Mouse (Mus musculus): ENCODE results near the gene Irf2bpl. TPM values are rescaled to one million over a fixed set of nuclear protein-coding genes. Genes with fewer than 3 reads are reported as not detected.

Gene Irf2bpl
- polyA plus RNA-seq, 1 experiment: 0.04 TPM

DNA sequence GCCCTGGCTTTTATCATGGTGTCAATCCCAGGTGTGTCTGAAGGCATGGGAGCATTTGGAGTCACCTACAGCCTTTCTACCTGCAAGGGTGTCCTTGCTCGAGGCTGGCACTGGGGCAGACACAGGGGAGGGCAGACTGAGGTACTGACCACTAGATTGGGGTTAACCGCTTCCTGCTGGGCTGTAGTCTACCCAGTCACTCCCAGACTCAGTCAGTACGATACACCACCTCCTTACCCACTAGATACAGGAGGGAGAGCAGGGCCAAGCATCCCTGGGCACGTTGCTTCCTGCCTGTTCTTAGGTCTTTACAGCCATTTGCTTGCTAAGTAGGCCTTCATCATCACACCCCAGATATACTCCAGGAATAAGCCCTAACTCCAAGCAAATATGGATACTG, 44.1 kb downstream of the Irf2bpl start:
- Histone ChIP-seq H3K9me3 (ENCODE audit: control insufficient read depth, low read length) (no peaks in the 10 kb centered on the region), H3K36me3 (ENCODE audit: control insufficient read depth) (no peaks in the 10 kb centered on the region), H3K4me3 (replicated peaks) (no peak overlapping the region), H3K27me3 (ENCODE audit: control insufficient read depth) (no peaks in the 10 kb centered on the region), H3K4me1 (ENCODE audit: control insufficient read depth) (peaks cover 17% of the 10 kb centered on the region)
- TF ChIP-seq TAL1 (IDR thresholded peaks at IDR 0.05; ENCODE audit: low read length) (no peak), GATA1 (IDR thresholded peaks at IDR 0.05; ENCODE audit: low read length) (no peak)

DNA sequence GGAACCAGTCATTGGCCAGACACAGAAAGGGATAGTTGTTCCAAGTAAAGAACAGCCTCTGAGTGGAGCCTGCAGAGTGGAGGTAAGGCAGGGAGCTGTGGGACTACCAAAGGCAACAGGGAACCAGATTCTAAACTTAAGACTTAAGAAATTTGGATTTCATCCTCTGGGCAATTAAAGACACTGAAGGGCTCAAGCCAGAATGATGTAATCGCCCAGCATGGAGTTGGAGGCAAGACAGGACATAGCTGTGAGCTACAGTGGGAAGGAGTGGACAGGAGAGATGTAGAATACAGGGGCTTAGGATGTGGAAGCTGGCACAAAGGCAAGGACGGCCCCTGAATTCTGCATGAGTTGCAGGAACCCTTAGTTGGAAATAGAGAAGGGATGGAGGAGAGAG, 46.4 kb downstream of the Irf2bpl start:
- no peaks in the 10 kb centered on the region for H3K27me3 ChIP-seq (ENCODE audit: control insufficient read depth)
- peaks cover 36% of the 10 kb centered on the region for H3K4me1 ChIP-seq (ENCODE audit: control insufficient read depth)
- H3K36me3 ChIP-seq (ENCODE audit: control insufficient read depth): no peaks in the 10 kb centered on the region
- H3K4me3 ChIP-seq (replicated peaks): no peak overlapping the region
- no peaks in the 10 kb centered on the region for H3K9me3 ChIP-seq (ENCODE audit: control insufficient read depth, low read length)
- no peak for TF ChIP-seq GATA1 (IDR thresholded peaks at IDR 0.05; ENCODE audit: low read length)
- TF ChIP-seq TAL1 (IDR thresholded peaks at IDR 0.05; ENCODE audit: low read length): no peak

- no peaks in the 10 kb centered on the region for H3K9me3 ChIP-seq (ENCODE audit: control insufficient read depth, low read length)
- H3K36me3 ChIP-seq (ENCODE audit: control insufficient read depth): no peaks in the 10 kb centered on the region
- no peak for TF ChIP-seq GATA1 (IDR thresholded peaks at IDR 0.05; ENCODE audit: low read length)
- no peak for TF ChIP-seq TAL1 (IDR thresholded peaks at IDR 0.05; ENCODE audit: low read length)
- H3K4me1 ChIP-seq (ENCODE audit: control insufficient read depth): peaks cover 53% of the 10 kb centered on the region
- peak overlapping the region; percentile 63 for H3K4me3 ChIP-seq (replicated peaks)
- peaks cover 3% of the 10 kb centered on the region; the same call in 1 of the 2 replicates for H3K27me3 ChIP-seq (ENCODE audit: control insufficient read depth)
Observed at GRCm38 (mm10) chr12:86836431-86837047, 48.1 kb downstream of the Irf2bpl start.

DNA sequence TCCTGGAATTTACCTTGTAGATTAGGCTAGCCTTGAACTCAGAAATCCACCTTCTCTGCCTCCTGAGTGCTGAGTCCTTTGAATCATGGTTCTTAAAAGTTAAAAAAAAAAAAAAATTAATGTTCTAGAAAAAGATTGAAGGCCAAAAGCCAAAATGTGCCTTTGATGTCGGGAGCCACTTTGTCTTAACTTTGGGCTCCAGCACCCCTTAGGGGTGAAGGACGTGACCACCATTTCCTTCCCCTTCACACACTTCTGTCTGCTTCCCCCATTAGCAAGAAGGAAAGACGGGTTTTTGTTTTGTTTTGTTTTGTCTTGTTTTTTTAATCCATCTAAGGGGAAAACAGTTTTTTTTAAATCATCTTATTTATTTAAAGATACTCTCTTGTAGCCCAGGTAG, 48.7 kb downstream of the Irf2bpl start:
- no peaks in the 10 kb centered on the region for H3K9me3 ChIP-seq (ENCODE audit: control insufficient read depth, low read length)
- H3K4me1 ChIP-seq (ENCODE audit: control insufficient read depth): peaks cover 53% of the 10 kb centered on the region
- no peak overlapping the region for H3K4me3 ChIP-seq (replicated peaks)
- no peaks in the 10 kb centered on the region for H3K36me3 ChIP-seq (ENCODE audit: control insufficient read depth)
- peaks cover 3% of the 10 kb centered on the region; the same call in 1 of the 2 replicates for H3K27me3 ChIP-seq (ENCODE audit: control insufficient read depth)
- TF ChIP-seq GATA1 (IDR thresholded peaks at IDR 0.05; ENCODE audit: low read length): no peak
- TF ChIP-seq TAL1 (IDR thresholded peaks at IDR 0.05; ENCODE audit: low read length): no peak

DNA sequence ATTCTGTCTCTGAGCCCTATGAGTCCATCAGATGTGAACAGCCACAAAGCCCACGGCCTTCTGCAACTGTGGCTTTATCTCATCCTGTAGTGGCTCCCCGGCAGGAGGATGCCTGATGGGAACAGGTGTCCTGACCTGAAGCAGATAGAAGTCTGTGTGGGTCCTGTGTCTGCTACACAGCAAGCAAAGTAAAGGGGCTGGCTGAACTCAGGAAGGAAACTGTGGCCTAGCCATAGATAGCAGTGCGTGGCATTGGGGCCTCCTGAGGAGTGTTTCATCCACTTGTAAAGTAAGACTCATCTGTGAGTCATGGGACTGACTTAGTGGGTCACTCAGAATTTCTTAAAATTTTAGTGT, 50.2 kb downstream of the Irf2bpl start:
- Histone ChIP-seq H3K27me3 (ENCODE audit: control insufficient read depth) (peaks cover 3% of the 10 kb centered on the region; the same call in 1 of the 2 replicates), H3K36me3 (ENCODE audit: control insufficient read depth) (no peaks in the 10 kb centered on the region), H3K9me3 (ENCODE audit: control insufficient read depth, low read length) (no peaks in the 10 kb centered on the region), H3K4me3 (replicated peaks) (no peak overlapping the region), H3K4me1 (ENCODE audit: control insufficient read depth) (peaks cover 61% of the 10 kb centered on the region)
- TF ChIP-seq TAL1 (IDR thresholded peaks at IDR 0.05; ENCODE audit: low read length) (no peak), GATA1 (IDR thresholded peaks at IDR 0.05; ENCODE audit: low read length) (no peak)

DNA sequence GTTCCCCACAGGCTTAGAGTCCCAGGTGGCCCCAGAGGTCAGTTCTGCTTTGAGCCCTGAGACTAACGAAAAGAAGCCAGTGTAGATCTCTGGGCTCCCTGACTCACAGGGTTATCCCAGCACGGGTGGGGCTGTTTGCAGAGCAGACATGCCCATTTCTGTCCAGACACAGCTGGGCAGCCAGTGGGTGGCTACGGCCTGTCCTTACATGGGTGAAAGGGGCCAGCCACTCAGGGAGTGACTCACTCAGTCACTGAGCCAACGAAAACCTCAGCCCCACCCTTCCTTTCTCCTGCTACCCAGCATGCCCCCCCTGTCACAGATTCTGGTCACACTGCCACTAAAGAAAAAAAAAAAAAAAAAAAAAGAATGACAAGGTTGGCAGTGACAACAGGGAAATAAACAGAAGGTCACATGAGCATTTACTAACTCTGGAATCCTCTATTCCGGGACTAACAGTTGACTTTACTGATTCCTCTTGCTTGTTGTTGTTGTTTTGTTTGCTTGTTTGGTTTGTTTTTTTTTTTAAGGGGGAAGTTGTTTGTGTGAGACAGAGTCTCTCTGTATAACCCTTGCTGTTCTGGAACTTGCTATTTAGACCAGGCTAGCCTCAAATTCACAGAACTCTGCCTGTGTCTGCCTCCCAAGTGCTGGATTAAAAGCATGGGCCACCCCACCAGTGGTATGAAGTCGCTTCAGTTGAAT, 50.7 kb downstream of the Irf2bpl start:
- no peak overlapping the region for H3K4me3 ChIP-seq (replicated peaks)
- H3K36me3 ChIP-seq (ENCODE audit: control insufficient read depth): no peaks in the 10 kb centered on the region
- peaks cover 3% of the 10 kb centered on the region; the same call in 1 of the 2 replicates for H3K27me3 ChIP-seq (ENCODE audit: control insufficient read depth)
- H3K9me3 ChIP-seq (ENCODE audit: control insufficient read depth, low read length): no peaks in the 10 kb centered on the region
- peaks cover 64% of the 10 kb centered on the region for H3K4me1 ChIP-seq (ENCODE audit: control insufficient read depth)
- no peak for TF ChIP-seq GATA1 (IDR thresholded peaks at IDR 0.05; ENCODE audit: low read length)
- TF ChIP-seq TAL1 (IDR thresholded peaks at IDR 0.05; ENCODE audit: low read length): no peak

GRCm38 (mm10) chr12:86832551-86833182, 51.9 kb downstream of the Irf2bpl start:
- TF ChIP-seq GATA1 (IDR thresholded peaks at IDR 0.05; ENCODE audit: low read length) (no peak), TAL1 (IDR thresholded peaks at IDR 0.05; ENCODE audit: low read length) (no peak)
- peaks cover 61% of the 10 kb centered on the region for H3K4me1 ChIP-seq (ENCODE audit: control insufficient read depth)
- H3K4me3 ChIP-seq (replicated peaks): peak overlapping the region; percentile 32

DNA sequence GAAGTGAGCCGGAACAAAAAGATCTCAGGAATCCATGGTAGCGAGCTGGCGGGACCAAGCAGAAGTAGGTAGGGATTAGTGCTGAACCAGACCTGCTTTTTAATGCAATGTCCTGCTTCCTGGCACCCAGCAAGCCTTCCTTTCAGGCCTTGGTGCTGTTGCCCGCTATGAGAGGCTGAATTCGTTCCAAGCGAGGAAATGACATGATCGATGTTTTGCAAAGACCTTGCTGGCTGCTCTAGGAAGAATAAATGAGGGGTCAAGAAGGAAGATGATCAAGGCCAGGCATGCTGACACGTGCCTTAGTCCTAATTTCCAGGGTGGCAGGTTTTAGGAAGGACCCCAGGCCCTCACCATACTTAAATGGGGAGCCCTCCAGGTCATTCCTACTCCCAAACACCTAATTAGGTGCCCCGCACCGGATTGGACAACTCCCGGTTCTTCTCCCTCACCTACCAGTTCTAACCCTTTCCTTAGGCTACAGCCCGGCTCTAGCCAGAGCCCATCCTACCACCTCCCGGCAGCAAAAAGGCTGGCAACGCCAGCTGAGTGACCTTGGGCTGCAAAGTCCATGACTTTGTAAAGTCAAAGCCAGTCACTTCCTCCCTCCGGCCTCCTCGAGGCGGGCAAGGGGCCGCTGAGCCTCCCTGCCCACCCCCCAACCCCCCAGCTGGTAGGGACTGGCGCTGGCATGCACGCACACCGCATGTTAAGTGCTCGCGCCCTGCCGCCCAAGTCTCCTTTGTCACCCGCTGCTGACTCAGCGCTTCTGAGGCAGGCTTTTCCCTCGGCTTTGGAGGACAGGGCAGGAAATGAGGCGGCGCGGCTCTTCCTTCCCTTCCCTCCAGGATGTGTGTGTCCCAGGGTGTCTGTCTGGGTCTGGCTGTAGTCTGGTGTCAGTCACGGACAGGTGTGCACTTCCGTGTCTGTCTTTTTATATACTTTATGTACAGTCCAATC, 52.7 kb downstream of the Irf2bpl start:
- TF ChIP-seq GATA1 (IDR thresholded peaks at IDR 0.05; ENCODE audit: low read length) (no peak), TAL1 (IDR thresholded peaks at IDR 0.05; ENCODE audit: low read length) (no peak)
- Histone ChIP-seq H3K4me1 (ENCODE audit: control insufficient read depth) (peaks cover 62% of the 10 kb centered on the region), H3K4me3 (replicated peaks) (peak overlapping the region; percentile 32), H3K27me3 (ENCODE audit: control insufficient read depth) (peaks cover 3% of the 10 kb centered on the region; the same call in 1 of the 2 replicates), H3K9me3 (ENCODE audit: control insufficient read depth, low read length) (no peaks in the 10 kb centered on the region), H3K36me3 (ENCODE audit: control insufficient read depth) (no peaks in the 10 kb centered on the region)

More at GRCm38 (mm10) chr12:86832551-86833182, 51.9 kb downstream of the Irf2bpl start:
- peaks cover 3% of the 10 kb centered on the region; the same call in 1 of the 2 replicates for H3K27me3 ChIP-seq (ENCODE audit: control insufficient read depth)
- no peaks in the 10 kb centered on the region for H3K9me3 ChIP-seq (ENCODE audit: control insufficient read depth, low read length)
- no peaks in the 10 kb centered on the region for H3K36me3 ChIP-seq (ENCODE audit: control insufficient read depth)

Other genes starting within 250 kb of the Irf2bpl start
- gene Vash1, start 206.1 kb downstream of the Irf2bpl start, polyA plus RNA-seq (2012): 0.06 TPM in 1 of 2 replicates, not detected in the other
- 0.01 TPM in 1 of 2 replicates, not detected in the other for gene Angel1, start 158.3 kb downstream of the Irf2bpl start, polyA plus RNA-seq (2012)
- gene Lrrc74a, start 150.4 kb downstream of the Irf2bpl start, polyA plus RNA-seq (2012): not detected in 2 replicates
- gene Cipc, start 62.2 kb upstream of the Irf2bpl start, polyA plus RNA-seq (2012): 0.42 and 0.61 TPM in 2 replicates
- gene Zdhhc22, start 105.6 kb upstream of the Irf2bpl start, polyA plus RNA-seq (2012): not detected in 2 replicates
- gene Tmem63c, start 136.5 kb upstream of the Irf2bpl start, polyA plus RNA-seq (2012): not detected in 2 replicates
- gene Ngb, start 217.7 kb upstream of the Irf2bpl start, polyA plus RNA-seq (2012): not detected in 2 replicates